Mouse (Mus musculus): Measurements from ENCODE around the gene Tigar. TPM values are rescaled to one million over a fixed set of nuclear protein-coding genes. Genes with fewer than 3 reads are reported as not detected.

Gene Tigar
- total RNA-seq, 2 experiments from 2014 or later = 12.5 to 16.2 TPM

DNA sequence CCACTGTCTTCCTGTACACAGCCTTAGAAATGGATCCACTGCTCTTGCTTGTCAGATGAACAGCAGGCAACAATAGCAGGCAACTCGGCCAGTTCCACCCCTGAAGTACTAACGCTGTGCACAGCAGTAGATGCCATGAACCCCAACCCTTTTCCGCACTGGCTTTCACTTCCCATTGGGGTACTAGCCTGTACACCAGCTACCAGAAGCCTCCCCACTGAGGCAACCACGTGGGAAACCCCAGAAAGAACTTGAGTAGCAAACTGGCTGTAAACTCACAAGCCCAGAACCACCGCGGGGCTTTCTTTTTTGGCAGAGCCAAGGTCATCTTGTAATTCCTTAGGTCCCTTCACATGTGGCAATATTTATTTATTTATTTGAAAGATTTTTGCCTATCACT, 27.5 kb downstream of the Tigar start:
- no peak for DNase-seq

DNA sequence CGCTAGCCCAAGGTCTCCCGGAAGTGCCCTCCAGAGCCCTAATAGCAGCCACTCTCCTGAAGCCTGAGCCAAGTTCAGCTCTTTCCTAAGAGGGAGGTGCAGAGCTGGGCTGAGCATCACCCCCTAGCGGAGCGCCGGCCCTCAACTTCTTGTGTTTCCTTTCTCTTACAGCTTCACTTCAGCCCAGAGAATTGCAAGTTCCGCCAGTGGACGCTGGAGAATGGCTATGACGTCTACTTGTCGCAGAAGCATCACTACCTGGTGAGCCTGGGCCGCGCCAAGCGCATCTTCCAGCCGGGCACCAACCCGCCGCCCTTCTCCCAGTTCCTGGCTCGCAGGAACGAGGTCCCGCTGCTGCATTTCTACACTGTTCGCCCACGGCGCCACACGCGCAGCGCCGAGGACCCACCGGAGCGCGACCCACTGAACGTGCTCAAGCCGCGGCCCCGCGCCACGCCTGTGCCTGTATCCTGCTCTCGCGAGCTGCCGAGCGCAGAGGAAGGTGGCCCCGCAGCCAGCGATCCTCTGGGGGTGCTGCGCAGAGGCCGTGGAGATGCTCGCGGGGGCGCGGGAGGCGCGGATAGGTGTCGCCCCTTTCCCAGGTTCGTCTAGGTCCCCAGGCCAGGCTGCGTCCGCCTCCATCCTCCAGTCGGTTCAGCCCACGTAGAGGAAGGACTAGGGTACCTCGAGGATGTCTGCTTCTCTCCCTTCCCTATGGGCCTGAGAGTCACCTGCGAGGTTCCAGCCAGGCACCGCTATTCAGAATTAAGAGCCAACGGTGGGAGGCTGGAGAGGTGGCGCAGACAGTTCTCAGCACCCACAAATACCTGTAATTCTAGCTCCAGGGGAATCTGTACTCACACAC, 29.3 kb downstream of the Tigar start:
- peak; percentile 72 for DNase-seq

DNA sequence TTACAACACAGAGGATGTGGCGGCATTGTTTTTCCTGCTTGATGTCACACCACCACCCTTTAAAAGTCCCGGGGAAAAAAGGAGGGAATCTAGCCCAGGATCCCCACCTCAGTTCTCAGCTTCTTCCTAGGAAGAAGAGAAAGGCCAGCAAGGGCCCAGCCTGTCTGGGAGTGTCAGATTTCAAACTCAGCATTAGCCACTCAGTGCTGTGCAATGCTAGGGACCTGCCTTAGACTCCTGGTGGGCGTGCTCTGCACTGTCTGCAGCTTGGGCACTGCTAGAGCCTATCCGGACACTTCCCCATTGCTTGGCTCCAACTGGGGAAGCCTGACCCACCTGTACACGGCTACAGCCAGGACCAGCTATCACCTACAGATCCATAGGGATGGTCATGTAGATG, 36.5 kb downstream of the Tigar start, which contains the start of gene Fgf23:
Fgf23 (plus strand) TSS at position 86 of the 400 bp plus-strand sequence.
- peak; percentile 11 for DNase-seq

DNA sequence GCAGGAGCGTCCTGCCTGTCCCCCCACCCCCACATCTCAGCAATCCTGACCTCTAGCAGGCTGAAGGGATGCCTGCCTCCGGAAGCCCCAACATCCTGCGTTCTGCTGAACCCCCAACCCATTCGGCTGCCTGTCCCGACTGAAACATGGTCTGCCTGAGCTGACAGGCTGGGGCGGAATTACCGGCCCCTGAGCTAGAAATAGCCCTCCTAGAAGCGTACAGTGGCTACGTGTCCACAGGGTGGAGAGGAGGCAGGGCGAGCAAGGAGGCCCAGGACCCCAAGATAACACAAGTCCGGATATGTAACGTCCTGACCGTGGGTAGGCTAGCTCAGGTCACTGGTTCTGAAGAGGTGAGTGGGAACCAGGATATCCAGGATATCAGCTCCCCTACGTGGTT, 44.5 kb downstream of the Tigar start:
- no peak for DNase-seq

DNA sequence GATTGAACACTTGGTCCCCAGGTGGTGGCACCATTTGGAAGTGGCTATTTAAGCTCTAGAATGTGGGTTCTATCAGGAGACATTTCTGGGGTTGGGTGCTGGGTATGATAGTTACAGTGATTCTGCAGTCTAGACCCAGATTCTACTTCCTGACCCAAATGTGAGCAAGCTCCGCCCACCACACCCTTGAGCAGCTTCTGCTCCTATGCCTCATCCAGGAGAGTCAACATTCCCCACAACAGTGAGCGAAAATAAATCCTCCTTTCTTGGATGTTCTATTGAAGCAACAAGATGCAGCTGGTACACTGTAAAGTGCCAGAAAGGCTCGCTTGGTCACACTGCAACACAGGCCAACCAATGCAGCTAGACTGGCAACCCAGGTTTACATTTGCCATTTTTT, 45.4 kb downstream of the Tigar start:
- DNase-seq = no peak

DNA sequence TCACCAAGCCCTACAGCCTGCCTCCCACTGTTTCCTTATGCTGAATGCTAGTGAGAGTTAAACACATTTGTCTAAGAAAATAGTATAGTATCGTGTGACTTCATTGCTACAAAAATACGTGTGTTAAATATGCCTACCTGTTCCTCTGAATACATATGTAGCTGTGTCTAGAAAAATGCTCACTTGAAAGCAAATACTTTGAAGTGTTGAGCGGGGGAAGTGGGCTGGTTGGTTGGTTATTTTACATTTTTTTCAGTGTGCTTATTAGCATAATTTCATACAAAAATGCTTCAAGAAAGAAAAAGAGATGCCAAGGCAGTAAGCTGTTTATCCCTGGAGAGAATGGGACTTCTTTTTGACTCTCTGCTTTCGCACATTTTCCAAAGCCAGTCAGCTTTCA, 49.4 kb downstream of the Tigar start:
- DNase-seq = no peak

DNA sequence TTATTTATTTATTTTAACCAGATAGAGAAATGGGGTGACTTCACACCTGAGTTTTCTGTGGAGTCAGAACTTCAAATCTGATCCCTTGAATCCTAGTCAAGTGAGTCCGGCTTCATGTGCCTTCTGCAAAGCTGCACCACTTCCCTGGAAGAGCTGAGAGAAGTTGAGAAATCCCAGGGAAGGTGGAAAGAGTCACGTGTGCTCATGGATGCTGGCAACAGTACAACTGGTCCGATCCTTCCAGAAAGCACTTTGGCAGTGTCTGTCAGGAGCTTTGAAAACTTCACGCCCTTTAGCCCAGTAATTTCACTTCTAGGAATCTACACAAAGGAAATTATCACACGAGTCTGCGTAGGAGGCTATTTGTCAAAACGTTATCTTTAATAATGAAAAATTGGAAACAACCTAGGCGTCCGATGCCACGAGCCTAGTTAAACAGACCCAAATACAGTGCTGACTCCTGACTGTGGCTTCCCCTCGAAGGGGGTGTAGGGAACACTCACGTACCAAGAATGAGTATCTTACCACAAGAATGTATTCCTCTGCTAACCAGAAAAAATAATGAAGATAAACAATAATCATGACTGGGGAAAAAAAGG, 52.3 kb downstream of the Tigar start:
- DNase-seq = peak; percentile 23

DNA sequence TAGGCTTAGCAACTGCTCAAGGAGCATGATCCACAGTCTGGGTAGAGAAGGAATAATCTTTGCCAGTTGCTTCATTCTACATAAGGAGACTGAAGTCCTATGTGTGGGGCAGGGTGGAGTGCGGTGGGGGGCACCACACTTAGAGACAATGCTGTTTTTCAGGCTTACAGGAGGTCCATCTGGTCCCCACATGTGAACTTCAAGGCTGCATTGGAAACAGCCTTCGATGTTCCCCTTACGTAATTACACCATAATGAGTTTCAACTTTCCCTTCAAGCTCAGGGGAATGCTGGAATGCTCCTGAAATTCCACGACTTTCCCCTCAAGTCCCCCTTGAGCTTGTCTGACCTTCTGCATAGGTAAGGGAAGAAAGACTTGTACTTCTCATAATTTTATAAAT, 58.5 kb downstream of the Tigar start:
- no peak for DNase-seq

DNA sequence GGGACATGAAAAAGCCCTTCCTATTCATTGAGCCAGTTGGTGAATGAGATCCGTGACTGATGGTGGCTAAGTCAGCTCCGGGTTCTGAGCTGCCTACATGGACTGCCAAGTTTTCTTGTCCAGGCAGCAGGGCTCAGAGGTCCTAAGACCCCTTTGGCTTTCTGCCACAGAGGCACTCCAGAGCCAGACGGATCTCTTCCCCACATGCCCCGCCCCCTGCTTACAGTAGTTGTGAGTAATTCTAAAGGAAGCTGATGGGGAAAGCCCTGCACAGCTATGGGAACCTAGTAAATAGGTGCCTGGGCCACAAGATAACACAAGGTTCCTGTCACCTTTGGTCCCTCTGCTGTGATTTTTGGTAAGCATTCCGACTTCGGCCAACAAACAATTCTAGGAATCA, 64.4 kb downstream of the Tigar start:
- DNase-seq = no peak

Other genes starting within 250 kb of the Tigar start
- gene Dyrk4, start 187.7 kb downstream of the Tigar start, total RNA-seq (2021) = under 1 TPM in 1 of 2 experiments, not detected in 1; 0.27 TPM
- 10 to 100 TPM; 11.1 to 12.1 TPM for gene Rad51ap1, start 170.0 kb downstream of the Tigar start, total RNA-seq (2021)
- gene D6Wsu163e, start 169.6 kb downstream of the Tigar start, total RNA-seq (2021) = 10 to 100 TPM; 17.5 to 19.7 TPM
- gene Fgf6, start 94.0 kb downstream of the Tigar start, total RNA-seq (2021) = under 1 TPM; 0.18 to 0.42 TPM
- not detected for gene Fgf23, start 36.7 kb downstream of the Tigar start, total RNA-seq (2021)
- gene Ccnd2, start 42.6 kb upstream of the Tigar start, total RNA-seq (2021) = 100 to 1,000 TPM; 177 to 178 TPM

Data from adrenal gland, postnatal 10 days (tissue).